Mouse (Mus musculus): ENCODE results near the gene Zbtb16.

- TF ChIP-seq POLR2A (IDR thresholded peaks at IDR 0.05; ENCODE audit: extremely low read depth, insufficient read depth, low read length) = no peak
- no peak for TF ChIP-seq CTCF (IDR thresholded peaks at IDR 0.05; ENCODE audit: low read depth, low read length)
Measured at GRCm38 (mm10) chr9:48813960-48814880, 21.8 kb downstream of the Zbtb16 start.
